Mouse (Mus musculus) CH12.LX (cell line): ENCODE data around the gene Samd4b. TPM values are rescaled to one million over a fixed set of nuclear protein-coding genes. Genes with fewer than 3 reads are reported as not detected.

Experiments
- DNase-seq: peaks from one replicate; pipeline ENCODE4 v3.0.0-alpha.2; 2013; ENCODE audit errors: extremely low read depth
- H3K27ac ChIP-seq: 2 replicates; pipeline ENCODE4 v1.5.1; 2012; ENCODE audit warnings: low read depth, mild to moderate bottlenecking, control low read depth, moderate library complexity; ENCODE audit not compliant: insufficient read depth
- H3K27me3 ChIP-seq: replicated peaks from 2 replicates; pipeline ENCODE3; 2012; ENCODE audit warnings: inconsistent platforms
- H3K36me3 ChIP-seq, 2 experiments: replicated peaks in 1 of 2; 2 replicates each; pipeline versions ENCODE3 to v1.6.1; 2012; ENCODE audit warnings: inconsistent platforms in 1 of 2, low read length in 1 of 2, mild to moderate bottlenecking in 1 of 2, mixed read lengths in 1 of 2, moderate library complexity in 1 of 2; ENCODE audit not compliant: control insufficient read depth in 1 of 2, insufficient read depth in 1 of 2
- H3K4me1 ChIP-seq, 2 experiments: 2 replicates each; pipeline ENCODE4 v1.6.1; 2012; ENCODE audit warnings: inconsistent platforms in 1 of 2, moderate library complexity in 1 of 2; ENCODE audit not compliant: insufficient read depth in 2 of 2, control insufficient read depth in 1 of 2
- H3K4me2 ChIP-seq: 2 replicates; pipeline ENCODE4 v1.6.1; 2012; ENCODE audit warnings: low read depth, mild to moderate bottlenecking, control low read depth; ENCODE audit not compliant: poor library complexity, insufficient read depth, severe bottlenecking
- H3K4me3 ChIP-seq, 3 experiments: fragments of 150-350 bp in 1 of 3; sonication (generic) in 1 of 3; replicated peaks in 1 of 3; 2 replicates each; pipeline versions ENCODE3 to v1.5.1; 2011 to 2012; ENCODE audit warnings: low read depth in 2 of 3, low read length in 2 of 3, mild to moderate bottlenecking in 2 of 3, moderate library complexity in 2 of 3, control low read depth in 1 of 3, improper control_type of control experiment in 1 of 3, inconsistent platforms in 1 of 3, mixed read lengths in 1 of 3; ENCODE audit not compliant: poor library complexity in 1 of 3
- H3K79me2 ChIP-seq: replicated peaks from 2 replicates; pipeline ENCODE4 v1.6.1; 2012; ENCODE audit warnings: mild to moderate bottlenecking, moderate library complexity; ENCODE audit not compliant: control insufficient read depth, poor library complexity, insufficient read depth, severe bottlenecking; ENCODE audit errors: extremely low read depth
- H3K9ac ChIP-seq: 2 replicates; pipeline ENCODE4 v1.6.1; 2012; ENCODE audit warnings: low read depth, mild to moderate bottlenecking, control low read depth, moderate library complexity; ENCODE audit not compliant: insufficient read depth
- H3K9me3 ChIP-seq: replicated peaks from 2 replicates; pipeline ENCODE3; 2012; ENCODE audit warnings: low read length, inconsistent platforms, mixed read lengths
- BHLHE40 ChIP-seq: IDR thresholded peaks from 2 replicates; pipeline ENCODE4 v1.6.1; 2011; ENCODE audit warnings: mild to moderate bottlenecking, low read depth, low read length, improper control_type of control experiment
- CHD1 ChIP-seq: IDR thresholded peaks from 2 replicates; pipeline ENCODE4 v1.6.1; 2012; ENCODE audit warnings: low read depth, low read length, improper control_type of control experiment, inconsistent platforms
- E2F4 ChIP-seq: IDR thresholded peaks from 2 replicates; pipeline ENCODE4 v1.6.1; 2011; ENCODE audit warnings: low read depth, low read length, improper control_type of control experiment; ENCODE audit not compliant: insufficient replicate concordance
- EP300 ChIP-seq: IDR thresholded peaks from 2 replicates; pipeline ENCODE4 v1.6.1; 2011; ENCODE audit warnings: low read length, improper control_type of control experiment
- ETS1 ChIP-seq: conservative IDR thresholded peaks from 2 replicates; pipeline ENCODE4 v1.6.1; 2012; ENCODE audit warnings: low read depth, mild to moderate bottlenecking, inconsistent platforms, low read length, improper control_type of control experiment, moderate library complexity
- GABPA ChIP-seq: IDR thresholded peaks from 2 replicates; pipeline ENCODE4 v1.6.1; 2012; ENCODE audit warnings: low read depth, low read length, improper control_type of control experiment, inconsistent platforms; ENCODE audit not compliant: insufficient replicate concordance
- IRF4 ChIP-seq: IDR thresholded peaks from 2 replicates; pipeline ENCODE4 v1.6.1; 2014; ENCODE audit warnings: low read depth, mild to moderate bottlenecking, inconsistent platforms, low read length, improper control_type of control experiment
- JUND ChIP-seq: conservative IDR thresholded peaks from 2 replicates; pipeline ENCODE4 v1.6.1; 2011; ENCODE audit warnings: low read depth, low read length, improper control_type of control experiment
- MAZ ChIP-seq: IDR thresholded peaks from 2 replicates; pipeline ENCODE4 v1.6.1; 2012; ENCODE audit warnings: low read depth, mild to moderate bottlenecking, inconsistent platforms, low read length, improper control_type of control experiment, moderate library complexity
- MXI1 ChIP-seq: IDR thresholded peaks from 2 replicates; pipeline ENCODE4 v1.6.1; 2011; ENCODE audit warnings: mild to moderate bottlenecking, low read depth, low read length, improper control_type of control experiment
- MYC ChIP-seq: IDR thresholded peaks from 2 replicates; pipeline ENCODE4 v1.6.1; 2011; ENCODE audit warnings: low read depth, mild to moderate bottlenecking, improper control_type of control experiment, low read length
- NELFE ChIP-seq: IDR thresholded peaks from 2 replicates; pipeline ENCODE4 v1.6.1; 2011; ENCODE audit warnings: low read depth, low read length, improper control_type of control experiment
- NRF1 ChIP-seq: IDR thresholded peaks from 2 replicates; pipeline ENCODE4 v1.6.1; 2014; ENCODE audit warnings: low read depth, mild to moderate bottlenecking, inconsistent platforms, low read length, improper control_type of control experiment, moderate library complexity
- PAX5 ChIP-seq: IDR thresholded peaks from 2 replicates; pipeline ENCODE4 v1.6.1; 2012; ENCODE audit warnings: low read length, inconsistent platforms, mixed read lengths
- POLR2A ChIP-seq: IDR thresholded peaks from 2 replicates; pipeline ENCODE4 v1.6.1; 2011; ENCODE audit warnings: low read depth, mild to moderate bottlenecking, improper control_type of control experiment, low read length
- POLR2AphosphoS2 ChIP-seq: IDR thresholded peaks from 2 replicates; pipeline ENCODE4 v1.6.1; 2011; ENCODE audit warnings: low read depth, low read length, improper control_type of control experiment
- RCOR1 ChIP-seq: conservative IDR thresholded peaks from 2 replicates; pipeline ENCODE4 v1.6.1; 2012; ENCODE audit warnings: low read depth, mild to moderate bottlenecking, inconsistent platforms, low read length, improper control_type of control experiment
- SIN3A ChIP-seq: IDR thresholded peaks from 2 replicates; pipeline ENCODE4 v1.6.1; 2012; ENCODE audit warnings: low read length, improper control_type of control experiment, inconsistent platforms
- TBP ChIP-seq: conservative IDR thresholded peaks from 2 replicates; pipeline ENCODE4 v1.6.1; 2011; ENCODE audit warnings: low read depth, low read length, improper control_type of control experiment
- UBTF ChIP-seq: IDR thresholded peaks from 2 replicates; pipeline ENCODE4 v1.6.1; 2012; ENCODE audit warnings: low read depth, mild to moderate bottlenecking, inconsistent platforms, low read length, improper control_type of control experiment, moderate library complexity
- USF1 ChIP-seq: IDR thresholded peaks from 2 replicates; pipeline ENCODE4 v1.6.1; 2014; ENCODE audit warnings: low read depth, mild to moderate bottlenecking, inconsistent platforms, low read length, improper control_type of control experiment
- ZC3H11A ChIP-seq: IDR thresholded peaks from 2 replicates; pipeline ENCODE4 v1.6.1; 2012; ENCODE audit warnings: low read depth, mild to moderate bottlenecking, inconsistent platforms, low read length, improper control_type of control experiment
- ZKSCAN1 ChIP-seq: IDR thresholded peaks from 2 replicates; pipeline ENCODE4 v1.6.1; 2012; ENCODE audit warnings: low read depth, inconsistent platforms, low read length, improper control_type of control experiment, borderline replicate concordance
- dilution Hi-C: fragments of 300-500 bp; cut with MboI; formaldehyde crosslinking; loops from 2 replicates; pipeline ENCODE4 v1.14.3; 2020; ENCODE audit warnings: low sequenced_read_pairs; ENCODE audit not compliant: extremely low pct_unique_long_range_greater_than_20kb, extremely low pct_ligation_motif_present
- in situ Hi-C: fragments of 300-500 bp; cut with MboI; formaldehyde crosslinking; loops from 3 replicates; pipeline ENCODE4 v1.14.3; 2019; ENCODE audit warnings: low sequenced_read_pairs, low pct_ligation_motif_present, low pct_unique_long_range_greater_than_20kb, mixed read lengths
- polyA plus RNA-seq: library from polyadenylated mRNA; unstranded; fragments of >175 nt; gene quantifications from 2 replicates; pipeline ENCODE4 v1.2.1, GENCODE M21; 2012; ENCODE audit warnings: low read depth; ENCODE audit not compliant: insufficient read length
- total RNA-seq, 2 experiments: library from RNA; depleted of rRNA; stranded (reverse); fragments of 300-350 nt in 1 of 2; fragments of >200 nt in 1 of 2; gene quantifications; 2 replicates each; pipeline ENCODE4 v1.2.3; 2012 to 2014

Samd4b gene
- total and polyA plus RNA-seq, 3 experiments = 3.7 to 24.6 (median 10.0) TPM

GRCm38 (mm10) chr7:28478854-28479253, 119.1 kb downstream of the Samd4b start:
- no peak for DNase-seq
- no peak overlapping the region for H3K4me2 ChIP-seq
- H3K79me2 ChIP-seq = no peaks in the 10 kb centered on the region
- no peak overlapping the region for H3K27ac ChIP-seq
- H3K27me3 ChIP-seq = peaks cover 13% of the 10 kb centered on the region
- H3K36me3 ChIP-seq = no peaks in the 10 kb centered on the region
- dilution Hi-C loops (no loop called here), in situ Hi-C loops (no loop called here)
- no peak overlapping the region for H3K4me3 ChIP-seq
- H3K9ac ChIP-seq = no peak overlapping the region
- TF ChIP-seq MYC = no peak
- no peak for TF ChIP-seq ZC3H11A
- TF ChIP-seq JUND = no peak
- TF ChIP-seq PAX5 = no peak
- no peak for TF ChIP-seq TBP
- TF ChIP-seq USF1 = no peak
- no peak for TF ChIP-seq UBTF
- no peak for TF ChIP-seq NRF1
- TF ChIP-seq EP300 = no peak
- no peak for TF ChIP-seq SIN3A
- TF ChIP-seq CHD1 = no peak
- no peak for TF ChIP-seq NELFE
- no peak for TF ChIP-seq GABPA
- TF ChIP-seq IRF4 = no peak
- TF ChIP-seq ZKSCAN1 = no peak
- no peak for TF ChIP-seq POLR2AphosphoS2
- no peak for TF ChIP-seq POLR2A
- no peak for TF ChIP-seq MAZ
- no peak for TF ChIP-seq MXI1
- no peak for TF ChIP-seq BHLHE40
- peaks cover 2% of the 10 kb centered on the region for H3K9me3 ChIP-seq
- H3K4me1 ChIP-seq = peaks cover 9 to 15% of the 10 kb centered on the region in 2 experiments; a peak in 3 of 4 replicates

- H3K4me2 ChIP-seq = no peak overlapping the region
- in situ Hi-C loops = no loop called here
Measured at GRCm38 (mm10) chr7:28477363-28477762, 120.6 kb downstream of the Samd4b start.

More at GRCm38 (mm10) chr7:28477363-28477762, 120.6 kb downstream of the Samd4b start:
- no peak for TF ChIP-seq E2F4
- TF ChIP-seq RCOR1 = no peak
- TF ChIP-seq ETS1 = no peak
- dilution Hi-C loops = no loop called here
- no peak overlapping the region for H3K9ac ChIP-seq
- peaks cover 9 to 15% of the 10 kb centered on the region in 2 experiments; a peak in 3 of 4 replicates for H3K4me1 ChIP-seq
- no peak overlapping the region for H3K27ac ChIP-seq
- H3K9me3 ChIP-seq = peaks cover 2% of the 10 kb centered on the region
- H3K36me3 ChIP-seq = no peaks in the 10 kb centered on the region
- no peak for DNase-seq
- no peak overlapping the region for H3K4me3 ChIP-seq
- H3K27me3 ChIP-seq = peaks cover 11% of the 10 kb centered on the region
- H3K79me2 ChIP-seq = no peaks in the 10 kb centered on the region
